Mouse (Mus musculus) olfactory bulb, adult 2 months (tissue): ENCODE data around the gene Cdh22. TPM values are rescaled to one million over a fixed set of nuclear protein-coding genes. Genes with fewer than 3 reads are reported as not detected.

ENCODE experiments used
- H3K27ac ChIP-seq: fragments of 200-500 bp; 2 replicates; pipeline ENCODE4 v1.5.1; 2012; ENCODE audit warnings: low read depth, low read length; ENCODE audit not compliant: insufficient read depth
- H3K4me1 ChIP-seq: fragments of 200-500 bp; 2 replicates; pipeline ENCODE4 v1.6.1; 2012; ENCODE audit warnings: low read length; ENCODE audit not compliant: control insufficient read depth, insufficient read depth
- H3K4me3 ChIP-seq: fragments of 200-500 bp; 2 replicates; pipeline ENCODE4 v1.5.1; 2012; ENCODE audit warnings: mild to moderate bottlenecking, low read depth, low read length, moderate library complexity; ENCODE audit not compliant: insufficient read depth
- CTCF ChIP-seq: fragments of 200-500 bp; IDR thresholded peaks from 2 replicates; pipeline ENCODE4 v1.5.1; 2012; ENCODE audit warnings: low read depth, mild to moderate bottlenecking, low read length, moderate library complexity; ENCODE audit not compliant: insufficient read depth
- POLR2A ChIP-seq: fragments of 200-500 bp; IDR thresholded peaks from 2 replicates; pipeline ENCODE4 v1.6.1; 2012; ENCODE audit warnings: mild to moderate bottlenecking, low read depth, low read length, moderate library complexity; ENCODE audit not compliant: insufficient read depth
- WGBS: fragments of 180-500 bp; shearing (Covaris S2); methylation state at CpG from one replicate; pipeline ENCODE4 v1.1.7; 2018; 5-methylcytosine and 5-hydroxymethylcytosine counted together
- polyA plus RNA-seq: library from polyadenylated mRNA; stranded (reverse); fragments of >200 nt; gene quantifications from 2 replicates; pipeline ENCODE4 v1.2.4, GENCODE M21; 2012; ENCODE audit warnings: low replicate concordance; ENCODE audit not compliant: missing spikeins, insufficient read depth, insufficient read length

Cdh22 gene
- polyA plus RNA-seq, 1 experiment = not detected

DNA sequence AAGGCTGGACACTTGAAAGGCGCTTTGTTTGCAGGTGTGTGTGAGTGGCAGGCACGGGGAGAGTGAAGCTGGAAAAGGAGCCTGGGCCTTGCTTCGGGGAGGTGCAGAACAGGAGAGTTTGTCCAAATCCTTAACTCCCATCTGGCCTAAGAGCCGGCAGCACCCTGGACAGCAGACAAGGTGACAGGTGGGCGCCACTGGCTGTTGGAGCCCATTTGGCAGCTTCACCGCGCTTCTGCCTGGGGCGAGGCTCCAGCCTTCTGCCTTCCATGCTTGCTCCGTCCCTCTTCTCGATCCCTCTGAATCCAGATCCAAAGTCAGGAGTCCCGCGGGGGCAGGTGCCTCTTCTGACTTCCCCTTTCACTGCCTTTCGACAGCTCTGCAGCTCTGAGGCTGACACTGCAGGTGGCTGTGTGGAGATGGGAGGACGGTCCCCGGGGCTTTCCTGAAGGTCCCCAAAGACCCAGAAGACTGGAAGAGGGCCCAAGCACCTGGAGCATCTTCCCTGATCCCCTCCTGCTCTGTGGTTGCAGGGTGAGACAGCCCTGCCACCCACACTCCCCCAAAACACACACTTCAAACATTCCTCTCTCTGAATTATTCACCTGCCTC is 5.0 kb upstream of the Cdh22 start:
- H3K27ac ChIP-seq = no peak overlapping the region
- WGBS = 64% methylated on average over 15 of the region's 15 CpGs
- peaks cover 46% of the 10 kb centered on the region for H3K4me1 ChIP-seq
- TF ChIP-seq POLR2A = no peak
- TF ChIP-seq CTCF = no peak
- no peak overlapping the region for H3K4me3 ChIP-seq

DNA sequence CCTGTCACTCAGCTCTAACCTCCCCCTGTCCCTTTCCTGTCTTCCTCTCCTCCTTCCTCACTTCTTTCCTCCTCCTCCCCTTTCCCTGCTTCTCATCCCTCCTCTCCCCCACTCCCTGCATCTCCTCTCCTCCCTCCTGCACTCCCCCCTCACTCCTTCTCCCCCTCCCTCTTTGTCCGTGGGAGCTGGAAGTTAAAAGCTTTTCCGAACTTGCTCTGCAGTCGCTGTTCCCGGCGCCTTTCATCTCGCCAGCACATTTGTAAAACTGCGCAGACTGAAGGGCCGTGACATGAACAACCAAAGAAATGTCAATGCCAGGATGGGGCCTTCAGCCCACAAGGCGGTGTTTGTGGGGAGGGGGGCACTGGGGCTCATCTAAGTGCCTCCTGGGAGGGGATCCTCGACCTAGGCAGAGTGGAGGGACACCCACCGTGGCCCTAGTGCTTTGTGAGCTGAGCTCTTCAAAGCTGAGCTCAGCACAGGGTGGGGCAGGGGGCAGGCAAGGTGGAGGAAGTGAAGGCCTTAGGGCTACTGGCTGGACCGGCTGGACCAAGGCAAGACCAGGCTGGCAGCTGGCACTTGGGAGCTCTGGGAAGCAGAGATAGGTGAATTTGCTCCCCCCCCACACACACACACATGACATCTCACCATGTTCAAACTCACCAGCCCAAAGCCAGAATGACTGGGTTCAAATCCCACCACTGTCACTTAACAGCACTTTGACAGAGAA is 3.9 kb upstream of the Cdh22 start:
- TF ChIP-seq CTCF = no peak
- TF ChIP-seq POLR2A = no peak
- Histone ChIP-seq H3K27ac (no peak overlapping the region), H3K4me3 (no peak overlapping the region), H3K4me1 (peaks cover 46% of the 10 kb centered on the region)
- 30% methylated on average over 12 of the region's 12 CpGs for WGBS

GRCm38 (mm10) chr2:165234291-165234612 is 401 bp downstream of the Cdh22 start:
- Histone ChIP-seq H3K4me1 (peaks cover 37% of the 10 kb centered on the region), H3K27ac (peak overlapping the region; percentile 87; the same call in 1 of the 2 replicates), H3K4me3 (peak overlapping the region; percentile 99)
- TF ChIP-seq CTCF (peak; percentile 38; the same call in 1 of the 2 replicates), POLR2A (no peak)
- under 1% methylated on average over 41 of the region's 41 CpGs for WGBS

DNA sequence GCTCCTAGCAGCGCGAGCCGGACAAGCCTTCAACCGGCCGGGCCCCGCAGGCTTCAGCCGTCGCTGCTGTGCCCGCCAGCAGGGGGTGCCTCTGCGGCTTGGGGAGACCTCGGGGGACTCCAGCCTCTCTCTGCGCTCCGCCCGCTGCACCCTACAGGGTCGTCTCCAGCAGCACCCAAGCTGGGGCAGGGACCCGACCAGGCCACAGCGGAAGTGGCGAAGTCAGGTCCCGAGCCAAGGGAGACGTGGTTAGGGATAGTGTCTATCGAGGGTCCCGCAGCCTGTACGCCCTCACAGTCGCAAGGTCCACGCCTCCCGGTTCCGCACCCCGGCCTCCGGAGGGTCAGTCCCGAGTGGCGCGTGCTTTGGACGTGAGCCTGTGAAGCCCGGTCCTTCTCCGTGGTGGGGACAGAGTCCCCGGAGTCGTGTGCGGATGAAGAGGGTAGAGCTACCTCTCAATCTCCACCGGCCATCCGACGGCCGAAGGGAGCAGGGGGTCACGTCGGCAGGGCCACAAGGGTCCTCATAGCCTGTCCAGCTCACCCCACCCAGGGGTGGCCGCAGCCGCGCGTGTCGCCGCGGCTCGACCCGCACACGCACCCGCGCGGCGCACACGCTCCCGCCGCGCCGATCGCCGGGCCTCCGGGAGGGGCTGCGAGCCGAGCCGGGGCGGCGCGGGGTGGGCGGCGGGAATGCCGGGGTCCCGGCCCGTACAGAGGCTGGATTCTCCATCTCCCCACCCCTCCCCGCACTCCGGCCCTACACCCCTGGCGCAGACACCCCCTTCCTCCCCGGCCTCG is 962 bp downstream of the Cdh22 start:
- Histone ChIP-seq H3K27ac (peak overlapping the region; percentile 87), H3K4me3 (peak overlapping the region; percentile 99), H3K4me1 (peaks cover 41% of the 10 kb centered on the region)
- TF ChIP-seq CTCF (peak; percentile 63), POLR2A (no peak)
- WGBS = under 1% methylated on average over 82 of the region's 82 CpGs

- WGBS = 78% methylated on average over 11 of the region's 11 CpGs
- H3K4me3 ChIP-seq = no peak overlapping the region
- TF ChIP-seq CTCF = no peak
- peaks cover 61% of the 10 kb centered on the region for H3K4me1 ChIP-seq
- no peak overlapping the region for H3K27ac ChIP-seq
Observed at GRCm38 (mm10) chr2:165229050-165229449, 5.6 kb downstream of the Cdh22 start.

DNA sequence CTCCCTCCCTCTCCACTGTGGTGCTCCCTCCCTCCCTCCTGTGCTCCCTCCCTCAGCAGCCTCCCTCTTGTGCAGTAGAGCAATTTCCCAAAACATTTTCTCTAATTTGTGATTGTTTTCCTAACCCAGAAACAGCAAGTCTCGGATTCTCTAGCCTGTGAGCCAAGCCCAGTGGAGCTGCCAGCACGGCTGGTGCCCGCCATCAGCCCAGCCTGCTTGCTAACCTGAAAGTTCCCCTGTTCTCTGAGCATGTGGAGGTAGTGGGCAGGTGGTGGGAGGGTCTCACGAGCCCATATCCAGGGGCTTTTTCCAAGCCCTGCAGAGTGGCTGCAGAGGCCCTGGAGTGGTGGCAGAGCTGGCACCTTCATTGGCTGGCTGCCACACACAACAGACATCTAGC is 10.8 kb downstream of the Cdh22 start:
- H3K4me1 ChIP-seq = peaks cover 69% of the 10 kb centered on the region
- TF ChIP-seq POLR2A (no peak), CTCF (no peak)
- H3K4me3 ChIP-seq = no peak overlapping the region
- 29% methylated on average over 4 of the region's 4 CpGs for WGBS
- H3K27ac ChIP-seq = no peak overlapping the region

- 30% methylated on average over 9 of the region's 9 CpGs for WGBS
- no peak for TF ChIP-seq CTCF
- TF ChIP-seq POLR2A = no peak
- Histone ChIP-seq H3K27ac (no peak overlapping the region), H3K4me1 (peaks cover 64% of the 10 kb centered on the region), H3K4me3 (no peak overlapping the region)
Observed at GRCm38 (mm10) chr2:165221952-165222351, 12.7 kb downstream of the Cdh22 start.

DNA sequence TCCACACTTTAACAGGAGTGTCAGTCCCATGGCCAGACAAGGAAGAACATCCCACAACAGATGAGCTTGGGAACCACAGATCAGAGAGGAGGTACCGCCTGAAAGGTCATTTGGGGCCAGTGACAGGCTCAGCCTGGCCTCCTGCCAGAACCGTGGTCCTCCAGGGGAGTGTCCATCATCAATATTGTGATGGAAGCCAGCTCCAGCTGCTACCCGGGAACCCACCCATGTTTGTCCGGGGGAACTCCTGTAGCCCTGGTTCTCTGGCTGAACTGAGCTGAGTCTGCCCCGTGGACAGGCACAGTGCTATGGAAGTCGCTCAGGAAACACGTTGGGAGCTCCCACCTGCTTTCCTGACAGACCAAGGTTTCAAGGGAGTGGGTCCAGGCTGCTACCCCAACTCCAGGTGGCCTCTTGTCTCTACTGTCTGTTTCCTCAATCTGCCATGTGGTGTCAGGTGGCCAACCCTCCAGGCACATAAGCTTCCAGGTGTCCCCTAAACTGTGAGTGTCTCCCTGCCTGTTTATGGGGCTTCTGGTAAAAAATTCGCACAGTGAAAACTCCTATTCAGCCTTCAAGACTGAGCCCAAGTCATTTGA is 14.2 kb downstream of the Cdh22 start:
- TF ChIP-seq POLR2A (no peak), CTCF (no peak)
- peaks cover 67% of the 10 kb centered on the region for H3K4me1 ChIP-seq
- 74% methylated on average over 8 of the region's 8 CpGs for WGBS
- no peak overlapping the region for H3K4me3 ChIP-seq
- H3K27ac ChIP-seq = no peak overlapping the region

- Histone ChIP-seq H3K27ac (no peak overlapping the region), H3K4me3 (no peak overlapping the region), H3K4me1 (peaks cover 60% of the 10 kb centered on the region)
- TF ChIP-seq POLR2A = no peak
- no peak for TF ChIP-seq CTCF
- 88% methylated on average over 8 of the region's 8 CpGs for WGBS
Observed at GRCm38 (mm10) chr2:165218954-165219353, 15.7 kb downstream of the Cdh22 start.
